Mouse (Mus musculus) spleen, embryonic (tissue): ENCODE measurements around the gene Tmprss7.

Experiments
- CTCF ChIA-PET: fragments of 350-600 bp; sonication (Branson Sonifier 250); formaldehyde crosslinking; loops from one replicate; lab custom pipeline; 2022; lab: Charles Lee

Gene Tmprss7

GRCm38 (mm10) chr16:45686833-45687232 is 6.6 kb downstream of the Tmprss7 start:
- CTCF ChIA-PET = no interaction called here

GRCm38 (mm10) chr16:45685295-45685694 is 8.2 kb downstream of the Tmprss7 start:
- CTCF ChIA-PET = interaction anchor here (0.6 kb wide), 1 partner anchor 123 kb away, joined by 7 read pairs; no protein-coding TSS in a partner anchor

GRCm38 (mm10) chr16:45684815-45685214 is 8.6 kb downstream of the Tmprss7 start:
- CTCF ChIA-PET = no interaction called here

GRCm38 (mm10) chr16:45676462-45676861 is 17.0 kb downstream of the Tmprss7 start:
- CTCF ChIA-PET = no interaction called here

- CTCF ChIA-PET = no interaction called here
Observed at GRCm38 (mm10) chr16:45670005-45670404, 23.5 kb downstream of the Tmprss7 start.

GRCm38 (mm10) chr16:45668178-45668577 is 25.3 kb downstream of the Tmprss7 start:
- CTCF ChIA-PET = no interaction called here

GRCm38 (mm10) chr16:45666136-45666535 is 27.3 kb downstream of the Tmprss7 start:
- CTCF ChIA-PET = no interaction called here

GRCm38 (mm10) chr16:45662381-45662780 is 31.1 kb downstream of the Tmprss7 start:
- CTCF ChIA-PET = no interaction called here

GRCm38 (mm10) chr16:45659596-45659995 is 33.9 kb downstream of the Tmprss7 start:
- CTCF ChIA-PET = interaction anchor here (0.6 kb wide), 1 partner anchor 828 kb away, joined by 5 read pairs; no protein-coding TSS in a partner anchor

GRCm38 (mm10) chr16:45658248-45658647 is 35.2 kb downstream of the Tmprss7 start:
- CTCF ChIA-PET = no interaction called here

GRCm38 (mm10) chr16:45657574-45658159 is 35.8 kb downstream of the Tmprss7 start:
- CTCF ChIA-PET = no interaction called here

- CTCF ChIA-PET = no interaction called here
Observed at GRCm38 (mm10) chr16:45654465-45654864, 39.0 kb downstream of the Tmprss7 start.

GRCm38 (mm10) chr16:45653934-45654332 is 39.5 kb downstream of the Tmprss7 start, which contains the start of gene BC016579:
Gene BC016579, minus strand, starts transcription at chr16:45654068.
- CTCF ChIA-PET = no interaction called here

GRCm38 (mm10) chr16:45653009-45653933 is 40.2 kb downstream of the Tmprss7 start:
- CTCF ChIA-PET = no interaction called here

- CTCF ChIA-PET = no interaction called here
Observed at GRCm38 (mm10) chr16:45651497-45651896, 42.0 kb downstream of the Tmprss7 start.

GRCm38 (mm10) chr16:45644380-45644779 is 49.1 kb downstream of the Tmprss7 start:
- CTCF ChIA-PET = no interaction called here

GRCm38 (mm10) chr16:45643944-45644343 is 49.5 kb downstream of the Tmprss7 start:
- CTCF ChIA-PET = no interaction called here

- CTCF ChIA-PET = interaction anchor here (0.7 kb wide), 1 partner anchor 187 kb away, joined by 4 read pairs; no protein-coding TSS in a partner anchor
Observed at GRCm38 (mm10) chr16:45641301-45641700, 52.2 kb downstream of the Tmprss7 start.

- CTCF ChIA-PET = no interaction called here
Observed at GRCm38 (mm10) chr16:45640070-45640762, 53.2 kb downstream of the Tmprss7 start.

GRCm38 (mm10) chr16:45635826-45636225 is 57.6 kb downstream of the Tmprss7 start:
- CTCF ChIA-PET = no interaction called here

GRCm38 (mm10) chr16:45632420-45632819 is 61.0 kb downstream of the Tmprss7 start:
- CTCF ChIA-PET = no interaction called here
